Mouse (Mus musculus): ENCODE data around the gene Exosc9. TPM values are rescaled to one million over a fixed set of nuclear protein-coding genes. Genes with fewer than 3 reads are reported as not detected.

Exosc9 gene
- polyA plus RNA-seq, 1 experiment from 2014 or later, result 98.5 TPM

DNA sequence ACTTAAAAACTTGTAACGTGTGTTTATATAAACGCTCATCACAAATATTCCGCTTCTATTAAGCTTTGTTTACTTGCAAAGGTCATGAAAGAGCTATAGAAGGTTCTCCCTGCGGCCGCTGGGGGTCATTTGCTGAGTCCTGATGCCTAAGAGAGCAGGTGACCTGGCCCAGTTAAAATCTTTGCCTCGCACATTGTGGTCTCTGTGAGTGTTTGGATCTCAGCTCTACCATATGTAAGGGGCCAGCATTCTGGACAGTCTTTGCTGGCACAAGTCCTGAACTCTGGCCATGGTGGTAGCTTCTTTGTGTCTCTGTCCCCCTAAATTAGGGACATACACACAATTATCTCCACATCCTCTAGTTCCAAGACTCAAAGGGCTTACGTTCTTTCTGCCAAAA is 19.7 kb upstream of the Exosc9 start:
- Histone ChIP-seq H3K27ac (peak overlapping the region; percentile 71), H3K4me1 (peaks cover 23% of the 10 kb centered on the region), H3K9me3 (replicated peaks) (no peaks in the 10 kb centered on the region), H3K36me3 (no peaks in the 10 kb centered on the region), H3K27me3 (ENCODE audit: low read depth, poor library complexity, severe bottlenecking) (peaks cover 23% of the 10 kb centered on the region), H3K4me3 (no peak overlapping the region)
- 31% methylated on average over 7 of the region's 7 CpGs for WGBS
- no peak for DNase-seq (ENCODE audit: low spot score)

DNA sequence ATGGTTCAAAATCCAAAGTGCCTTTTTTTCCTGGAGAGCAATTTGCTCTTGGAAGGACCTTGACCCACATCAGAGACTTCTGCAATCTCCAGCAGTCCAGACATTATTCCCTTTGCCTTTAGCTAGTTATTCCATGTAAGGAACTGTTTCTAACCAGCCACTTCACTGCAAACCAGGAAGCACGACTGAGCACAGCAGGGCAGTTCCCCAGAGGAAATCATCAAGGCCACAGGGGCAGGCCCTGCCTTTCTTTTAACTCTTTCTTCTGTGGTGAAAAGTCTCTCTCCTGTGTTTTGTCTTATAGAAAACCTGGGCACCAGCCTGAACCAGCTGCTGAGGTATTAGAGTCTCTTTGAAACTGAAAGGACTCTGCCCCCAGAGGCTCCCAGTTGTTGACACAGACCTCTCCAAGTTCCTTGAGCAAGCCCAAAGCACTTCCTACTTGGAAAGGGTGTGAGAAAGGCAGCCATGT is 19.2 kb upstream of the Exosc9 start:
- Histone ChIP-seq H3K9me3 (replicated peaks) (no peaks in the 10 kb centered on the region), H3K27me3 (ENCODE audit: low read depth, poor library complexity, severe bottlenecking) (peaks cover 23% of the 10 kb centered on the region), H3K4me1 (peaks cover 23% of the 10 kb centered on the region), H3K27ac (peak overlapping the region; percentile 71), H3K36me3 (no peaks in the 10 kb centered on the region), H3K4me3 (no peak overlapping the region)
- 3% methylated on average over 1 of the region's 1 CpGs for WGBS
- DNase-seq (ENCODE audit: low spot score), result peak; percentile 35

DNA sequence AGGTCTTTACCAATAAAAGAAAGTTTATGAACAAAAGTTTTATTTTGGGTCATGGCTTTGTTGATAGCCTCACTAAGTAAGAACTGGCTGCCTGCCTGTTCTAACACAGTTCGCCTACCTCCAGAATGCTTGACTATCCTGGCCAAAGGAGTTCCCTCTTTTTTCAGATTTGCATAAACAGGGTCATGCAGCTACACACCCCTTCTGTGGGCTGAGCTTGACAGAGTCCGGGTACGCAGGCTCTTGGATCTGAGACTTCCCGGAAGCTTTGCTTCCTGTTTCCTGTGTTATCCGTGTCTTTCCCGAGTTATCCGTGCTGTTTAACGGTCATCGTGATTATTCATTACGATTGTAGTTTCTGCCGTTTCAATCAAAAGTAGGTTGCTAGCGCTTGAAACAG is 16.4 kb upstream of the Exosc9 start:
- no peak overlapping the region for H3K4me3 ChIP-seq
- H3K27me3 ChIP-seq (ENCODE audit: low read depth, poor library complexity, severe bottlenecking), result peaks cover 13% of the 10 kb centered on the region
- H3K4me1 ChIP-seq, result peaks cover 23% of the 10 kb centered on the region
- no peak for DNase-seq (ENCODE audit: low spot score)
- H3K27ac ChIP-seq, result no peak overlapping the region
- 91% methylated on average over 12 of the region's 12 CpGs for WGBS
- no peaks in the 10 kb centered on the region for H3K36me3 ChIP-seq
- H3K9me3 ChIP-seq (replicated peaks), result no peaks in the 10 kb centered on the region

DNA sequence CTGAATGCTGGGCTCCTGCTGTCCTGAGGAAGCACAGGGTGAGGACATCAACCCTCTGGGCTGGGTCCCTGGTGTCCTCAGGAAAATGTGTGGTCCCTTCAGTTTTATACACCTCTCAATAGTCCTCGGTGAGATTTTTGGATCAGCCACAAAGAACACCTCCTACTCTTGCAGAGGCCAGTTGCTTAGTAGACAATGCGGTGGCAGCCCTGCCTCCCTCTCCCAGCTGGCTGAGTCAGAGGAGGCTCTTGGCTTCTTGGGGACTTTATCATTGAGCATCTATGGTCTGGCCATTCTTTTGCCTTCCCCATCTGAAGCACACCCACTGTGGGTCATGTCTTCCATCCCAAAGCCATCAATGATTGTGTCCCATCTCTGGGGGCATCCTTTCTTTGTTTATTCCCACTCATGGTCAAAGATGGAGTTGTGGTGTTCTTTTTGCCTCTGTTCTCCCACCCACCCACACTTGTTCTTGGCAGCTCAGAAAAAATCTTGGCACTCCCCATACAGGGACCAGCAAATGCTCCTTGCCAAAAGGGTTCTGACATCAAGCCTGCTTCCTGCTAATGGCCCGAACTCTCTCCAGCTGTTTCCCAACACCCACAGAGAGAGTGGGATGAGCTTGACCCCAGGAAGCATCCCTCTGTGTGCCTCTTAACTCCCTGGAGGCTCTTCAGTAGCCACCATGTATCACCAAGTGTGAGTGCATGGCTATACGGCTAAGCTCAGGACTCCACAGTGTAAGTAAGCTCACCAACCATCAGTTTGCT is 14.5 kb upstream of the Exosc9 start:
- H3K4me1 ChIP-seq, result peaks cover 6% of the 10 kb centered on the region

DNA sequence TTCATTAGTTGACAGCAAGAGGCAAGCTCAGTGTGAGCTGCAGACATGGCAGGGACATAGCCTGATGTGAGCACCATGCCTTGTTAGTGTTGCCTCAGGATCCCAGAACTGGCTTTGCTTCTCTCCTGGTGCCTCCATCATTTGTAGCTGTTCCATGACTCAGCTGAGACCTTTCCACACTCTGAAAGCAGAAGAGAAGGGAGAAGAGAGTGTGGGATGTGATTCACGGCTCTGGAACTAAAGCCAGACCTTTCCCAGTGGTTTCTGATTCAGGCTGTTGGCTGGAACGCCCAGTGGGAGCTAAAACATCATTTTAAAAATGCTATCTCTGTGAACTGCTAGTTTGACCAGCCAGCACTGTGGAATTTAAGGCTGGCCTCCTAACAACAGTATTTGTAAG is 11.7 kb upstream of the Exosc9 start:
- no peak overlapping the region for H3K4me3 ChIP-seq
- H3K9me3 ChIP-seq (replicated peaks), result no peaks in the 10 kb centered on the region
- H3K27me3 ChIP-seq (ENCODE audit: low read depth, poor library complexity, severe bottlenecking), result no peaks in the 10 kb centered on the region
- 78% methylated on average over 2 of the region's 2 CpGs for WGBS
- no peaks in the 10 kb centered on the region for H3K4me1 ChIP-seq
- no peak for DNase-seq (ENCODE audit: low spot score)
- H3K36me3 ChIP-seq, result no peaks in the 10 kb centered on the region
- no peak overlapping the region for H3K27ac ChIP-seq

More for the DNA sequence above, 14.5 kb upstream of the Exosc9 start:
- Histone ChIP-seq H3K27me3 (ENCODE audit: low read depth, poor library complexity, severe bottlenecking) (0 out of 2 replicates have a peak, but pooled peaks cover 3% of the 10 kb centered on the region), H3K36me3 (no peaks in the 10 kb centered on the region), H3K4me3 (no peak overlapping the region), H3K9me3 (replicated peaks) (no peaks in the 10 kb centered on the region), H3K27ac (no peak overlapping the region)
- DNase-seq (ENCODE audit: low spot score), result no peak
- WGBS, result 82% methylated on average over 4 of the region's 4 CpGs

DNA sequence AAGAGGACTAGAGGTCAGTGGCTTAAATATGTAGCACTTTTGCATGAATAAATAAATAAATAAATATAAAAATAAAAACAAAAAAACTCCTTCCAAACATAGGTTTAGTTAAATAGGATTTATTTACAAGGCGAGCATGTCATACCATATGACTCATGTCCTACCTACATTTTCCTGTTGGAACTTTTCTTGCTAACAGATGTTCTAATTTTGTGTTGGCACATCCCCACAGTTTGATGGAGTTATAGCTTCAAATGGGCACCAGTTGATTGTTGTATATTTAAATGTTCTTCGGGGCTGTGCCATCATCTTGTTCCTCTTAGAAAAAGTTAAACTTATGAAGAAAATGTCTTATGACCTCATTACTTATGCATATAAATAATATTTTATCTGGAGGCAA is 11.0 kb upstream of the Exosc9 start:
- H3K36me3 ChIP-seq, result no peaks in the 10 kb centered on the region
- no peak overlapping the region for H3K27ac ChIP-seq
- no peaks in the 10 kb centered on the region for H3K27me3 ChIP-seq (ENCODE audit: low read depth, poor library complexity, severe bottlenecking)
- no peaks in the 10 kb centered on the region for H3K9me3 ChIP-seq (replicated peaks)
- no peaks in the 10 kb centered on the region for H3K4me1 ChIP-seq
- DNase-seq (ENCODE audit: low spot score), result no peak
- WGBS, result 90% methylated on average over 2 of the region's 2 CpGs
- no peak overlapping the region for H3K4me3 ChIP-seq

DNA sequence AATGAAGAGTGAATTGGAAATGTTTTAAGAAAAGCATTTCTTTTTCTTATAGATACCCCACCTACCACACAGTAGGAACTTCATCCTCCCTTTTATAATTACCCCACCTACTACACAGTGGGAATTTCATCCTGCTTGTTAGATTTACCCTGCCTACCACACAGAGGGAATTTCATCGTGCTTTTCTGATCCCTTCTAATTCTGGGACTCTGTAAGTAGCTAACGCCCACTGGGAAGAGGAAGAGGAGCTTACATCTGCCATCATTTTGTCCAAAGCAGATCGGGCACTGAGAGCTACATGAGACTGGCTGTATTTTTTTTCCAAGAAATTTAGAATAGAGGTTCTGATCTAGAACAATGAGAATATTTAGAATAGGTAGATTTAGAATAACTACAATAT is 7.4 kb upstream of the Exosc9 start:
- H3K4me3 ChIP-seq, result no peak overlapping the region
- H3K27ac ChIP-seq, result no peak overlapping the region
- H3K36me3 ChIP-seq, result no peaks in the 10 kb centered on the region
- no peaks in the 10 kb centered on the region for H3K9me3 ChIP-seq (replicated peaks)
- H3K27me3 ChIP-seq (ENCODE audit: low read depth, poor library complexity, severe bottlenecking), result no peaks in the 10 kb centered on the region
- DNase-seq (ENCODE audit: low spot score), result no peak
- 83% methylated on average over 3 of the region's 3 CpGs for WGBS
- H3K4me1 ChIP-seq, result no peaks in the 10 kb centered on the region

DNA sequence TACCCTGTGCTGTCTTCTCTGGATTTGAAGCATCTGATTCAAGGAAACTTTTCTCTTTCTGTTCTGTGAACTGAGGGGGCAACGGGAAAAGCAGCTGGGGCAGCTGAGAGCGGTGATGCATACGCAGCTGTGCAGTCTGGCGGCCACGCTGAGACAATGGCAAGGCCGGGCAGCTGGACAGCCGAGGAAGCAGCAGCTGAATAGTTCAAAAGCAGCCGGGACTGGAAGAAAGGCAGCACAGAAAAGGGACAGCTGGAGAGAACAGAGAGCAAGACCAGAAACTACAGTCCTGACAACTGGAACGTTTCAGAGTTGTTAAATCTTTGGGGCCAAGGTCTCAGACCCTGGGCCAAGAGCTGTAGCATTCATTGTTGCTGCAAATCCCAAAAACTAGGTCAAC is 1.1 kb upstream of the Exosc9 start:
- Histone ChIP-seq H3K27me3 (ENCODE audit: low read depth, poor library complexity, severe bottlenecking) (no peaks in the 10 kb centered on the region), H3K27ac (no peak overlapping the region), H3K36me3 (peaks cover 28% of the 10 kb centered on the region), H3K4me3 (peak overlapping the region; percentile 73), H3K9me3 (replicated peaks) (no peaks in the 10 kb centered on the region), H3K4me1 (peaks cover 14% of the 10 kb centered on the region)
- 69% methylated on average over 9 of the region's 9 CpGs for WGBS
- DNase-seq (ENCODE audit: low spot score), result no peak

DNA sequence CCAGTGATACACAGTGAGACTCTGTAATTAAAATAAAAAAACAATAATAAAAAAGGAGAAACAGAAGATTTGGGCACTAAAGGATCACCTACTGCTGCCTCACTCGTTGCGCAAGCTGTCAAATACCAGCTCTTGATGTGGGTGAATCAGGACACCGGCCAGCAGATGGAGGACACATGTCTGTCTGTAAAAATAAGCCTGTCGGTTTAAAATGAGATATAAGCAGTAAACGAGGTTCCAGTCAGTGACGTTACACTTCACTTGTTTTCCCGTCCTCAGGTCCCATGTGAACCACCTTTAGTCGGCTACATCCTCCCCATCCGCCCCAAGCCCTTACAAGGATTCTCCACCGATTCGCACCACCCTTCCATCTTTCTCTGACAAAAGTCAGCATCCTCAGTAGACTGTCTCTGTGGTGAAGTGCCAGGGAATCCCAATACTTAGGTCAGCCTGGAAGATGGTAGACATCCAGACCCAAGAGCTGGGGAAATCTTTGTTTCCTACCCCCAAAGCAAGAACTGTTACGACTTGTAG is 488 bp upstream of the Exosc9 start:
- DNase-seq (ENCODE audit: low spot score), result no peak
- no peaks in the 10 kb centered on the region for H3K27me3 ChIP-seq (ENCODE audit: low read depth, poor library complexity, severe bottlenecking)
- 24% methylated on average over 12 of the region's 12 CpGs for WGBS
- H3K9me3 ChIP-seq (replicated peaks), result no peaks in the 10 kb centered on the region
- H3K36me3 ChIP-seq, result peaks cover 33% of the 10 kb centered on the region
- peaks cover 14% of the 10 kb centered on the region for H3K4me1 ChIP-seq
- peak overlapping the region; percentile 73 for H3K4me3 ChIP-seq
- H3K27ac ChIP-seq, result peak overlapping the region; percentile 80

DNA sequence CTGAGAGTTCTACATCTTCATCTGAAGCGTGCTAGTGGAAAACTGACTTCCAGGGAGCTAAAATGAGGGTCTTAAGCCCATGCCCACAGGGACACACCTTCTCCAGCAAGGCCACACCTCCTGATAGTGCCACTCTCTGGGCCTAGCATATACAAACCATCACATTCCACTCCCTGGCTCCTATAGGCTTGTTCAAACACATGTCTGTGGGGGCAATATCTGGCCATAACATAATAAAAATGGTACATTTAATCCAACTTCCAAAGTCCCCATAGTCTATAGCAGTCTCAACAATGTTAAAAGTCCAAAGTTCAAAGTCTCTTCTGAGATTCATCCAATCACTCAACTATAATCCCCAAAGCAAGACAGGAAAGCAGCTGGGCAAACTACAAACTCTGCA is 5.2 kb downstream of the Exosc9 start:
- no peaks in the 10 kb centered on the region for H3K9me3 ChIP-seq (replicated peaks)
- no peaks in the 10 kb centered on the region for H3K27me3 ChIP-seq (ENCODE audit: low read depth, poor library complexity, severe bottlenecking)
- no peak overlapping the region for H3K27ac ChIP-seq
- DNase-seq (ENCODE audit: low spot score), result no peak
- H3K4me3 ChIP-seq, result no peak overlapping the region
- 96% methylated on average over 1 of the region's 1 CpGs for WGBS
- 0 out of 2 replicates have a peak, but pooled peaks cover 3% of the 10 kb centered on the region for H3K4me1 ChIP-seq
- H3K36me3 ChIP-seq, result peaks cover 89% of the 10 kb centered on the region

DNA sequence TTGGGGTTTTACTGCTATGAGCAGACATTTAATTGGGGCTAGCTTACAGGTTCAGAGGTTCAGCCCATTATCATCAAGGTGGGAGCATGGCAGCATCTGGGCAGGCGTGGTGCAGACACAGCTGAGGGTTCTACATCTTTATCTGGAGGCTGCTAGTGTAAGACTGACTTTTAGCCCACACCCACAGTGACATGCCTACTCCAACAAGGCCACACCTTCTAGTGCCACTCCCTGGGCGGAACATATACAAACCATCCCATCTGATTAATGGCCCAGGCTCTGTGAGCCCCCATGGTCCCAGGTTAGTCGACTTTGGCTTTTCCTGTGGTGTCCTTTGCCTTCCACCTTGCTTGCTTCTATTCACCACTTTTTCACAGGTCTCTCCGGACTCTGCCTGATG is 7.2 kb downstream of the Exosc9 start:
- H3K4me1 ChIP-seq, result no peaks in the 10 kb centered on the region
- no peak overlapping the region for H3K4me3 ChIP-seq
- no peak overlapping the region for H3K27ac ChIP-seq
- no peaks in the 10 kb centered on the region for H3K27me3 ChIP-seq (ENCODE audit: low read depth, poor library complexity, severe bottlenecking)
- H3K9me3 ChIP-seq (replicated peaks), result no peaks in the 10 kb centered on the region
- WGBS, result 84% methylated on average over 4 of the region's 4 CpGs
- H3K36me3 ChIP-seq, result peaks cover 99% of the 10 kb centered on the region
- no peak for DNase-seq (ENCODE audit: low spot score)

DNA sequence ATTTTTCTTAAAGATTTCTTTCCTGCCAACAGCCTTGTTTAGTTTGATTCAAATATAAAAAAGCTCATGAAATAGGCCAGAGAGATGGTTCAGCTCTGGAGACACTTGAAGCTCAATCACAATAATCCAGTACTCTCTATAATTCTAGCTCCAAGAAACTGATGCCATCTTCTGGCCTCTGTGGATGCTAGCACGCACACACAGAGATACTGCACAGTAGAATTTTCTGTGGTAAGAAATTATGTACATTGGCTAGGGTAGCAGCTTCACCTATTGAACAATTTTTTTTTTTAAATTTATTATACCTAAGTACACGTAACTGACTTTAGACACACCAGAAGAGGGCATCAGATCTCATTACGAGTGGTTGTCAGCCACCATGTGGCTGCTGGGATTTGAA is 11.3 kb downstream of the Exosc9 start:
- Histone ChIP-seq H3K27me3 (ENCODE audit: low read depth, poor library complexity, severe bottlenecking) (no peaks in the 10 kb centered on the region), H3K36me3 (peaks cover 99% of the 10 kb centered on the region), H3K27ac (no peak overlapping the region), H3K4me1 (no peaks in the 10 kb centered on the region), H3K4me3 (no peak overlapping the region), H3K9me3 (replicated peaks) (no peaks in the 10 kb centered on the region)
- no peak for DNase-seq (ENCODE audit: low spot score)
- WGBS, result 96% methylated on average over 3 of the region's 3 CpGs

DNA sequence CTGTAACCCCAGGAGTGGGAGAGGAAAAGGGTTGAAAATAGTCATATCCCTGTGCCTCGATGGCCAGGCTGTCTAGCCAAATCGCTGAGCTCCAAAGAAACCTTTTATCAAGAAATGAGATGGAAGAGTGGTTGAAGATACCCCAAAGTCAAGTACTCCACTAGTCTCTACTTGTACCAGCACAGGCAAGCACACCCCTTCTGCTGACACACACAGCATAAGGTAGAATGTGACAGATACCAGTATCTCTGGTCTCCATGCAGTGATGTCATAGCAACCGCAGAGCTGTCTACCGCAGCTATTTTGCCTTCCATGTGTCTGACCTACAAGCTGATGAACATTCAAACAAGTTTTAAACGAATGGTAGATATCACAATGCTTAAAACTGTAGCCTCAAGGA is 17.4 kb downstream of the Exosc9 start:
- no peaks in the 10 kb centered on the region for H3K27me3 ChIP-seq (ENCODE audit: low read depth, poor library complexity, severe bottlenecking)
- peaks cover 58% of the 10 kb centered on the region for H3K36me3 ChIP-seq
- 91% methylated on average over 5 of the region's 5 CpGs for WGBS
- no peak overlapping the region for H3K27ac ChIP-seq
- peak overlapping the region; percentile 71 for H3K4me3 ChIP-seq
- no peak for DNase-seq (ENCODE audit: low spot score)
- peaks cover 15% of the 10 kb centered on the region for H3K4me1 ChIP-seq
- H3K9me3 ChIP-seq (replicated peaks), result no peaks in the 10 kb centered on the region

Data from limb, embryonic 10.5 days (tissue).